Mouse (Mus musculus) megakaryocyte-erythroid progenitor cell, adult 5-6 weeks (primary cell): Measurements from ENCODE around the gene Def6. TPM values are rescaled to one million over a fixed set of nuclear protein-coding genes. Genes with fewer than 3 reads are reported as not detected.
A peak's percentile ranks its signal among the peaks of the same experiment; 100 is the strongest.
"Not testable (repeated sequence)": the region's sequence is repeated elsewhere in the genome, so short reads cannot be mapped to it uniquely, and the experiment has no call there.

ENCODE experiments used
- ATAC-seq: replicated peaks from 2 replicates; pipeline ENCODE4 v1.8.0; 2016; ENCODE audit warnings: mild to moderate bottlenecking, inconsistent platforms; ENCODE audit not compliant: severe bottlenecking, poor library complexity, low FRiP score, low TSS enrichment
- total RNA-seq, 2 experiments: library from RNA; stranded (forward) in 1 of 2; stranded (reverse) in 1 of 2; fragments of 200-1000, 215-1000 nt in 1 of 2; fragments of >200 nt in 1 of 2; fragmentation: Nextera tagmentation in 1 of 2; gene quantifications; 2 replicates each; pipeline ENCODE4 v1.2.3; 2014 to 2017

Gene Def6
- total RNA-seq, 2 experiments from 2014 or later, result 24.5 to 41.1 TPM

- no peak for ATAC-seq
Measured at GRCm38 (mm10) chr17:28205443-28205842, 2.1 kb upstream of the Def6 start.

DNA sequence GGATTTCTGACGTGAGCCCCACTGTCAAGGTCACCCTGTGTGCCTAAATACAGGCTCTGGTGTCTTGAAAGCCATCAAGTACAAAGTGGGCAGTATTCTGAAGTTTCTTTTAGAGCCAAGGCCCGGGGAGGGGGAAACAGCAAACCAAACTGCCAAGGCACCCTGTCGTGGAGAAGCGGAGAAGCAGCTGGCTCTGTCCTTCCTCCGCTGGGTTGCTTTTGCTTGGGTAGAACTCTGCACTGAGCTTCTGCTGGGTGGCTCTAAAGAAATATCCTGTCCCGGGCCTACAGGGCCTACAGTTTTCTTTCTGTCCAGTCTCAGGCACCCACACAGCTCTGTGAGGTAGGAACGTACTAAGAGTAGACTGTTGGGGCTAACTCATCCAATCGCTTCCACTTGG lies 486 bp upstream of the Def6 start:
- no peak for ATAC-seq

DNA sequence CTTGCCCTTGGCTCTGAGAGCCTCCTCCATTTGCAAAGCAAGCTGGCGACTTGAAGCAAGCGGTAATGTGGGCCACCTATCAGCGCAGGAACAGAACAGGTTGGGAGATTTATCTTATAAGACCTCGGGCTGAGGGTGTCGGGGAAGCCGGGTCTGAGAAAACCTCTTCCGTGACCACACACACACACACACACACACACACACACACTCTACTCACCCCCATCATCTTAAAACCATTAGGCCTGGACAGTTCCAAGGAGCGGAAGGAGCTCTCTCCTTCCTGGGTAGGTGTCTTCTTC lies 685 bp downstream of the Def6 start:
- ATAC-seq, result peak; percentile 20; the same call in 1 of the 2 replicates

DNA sequence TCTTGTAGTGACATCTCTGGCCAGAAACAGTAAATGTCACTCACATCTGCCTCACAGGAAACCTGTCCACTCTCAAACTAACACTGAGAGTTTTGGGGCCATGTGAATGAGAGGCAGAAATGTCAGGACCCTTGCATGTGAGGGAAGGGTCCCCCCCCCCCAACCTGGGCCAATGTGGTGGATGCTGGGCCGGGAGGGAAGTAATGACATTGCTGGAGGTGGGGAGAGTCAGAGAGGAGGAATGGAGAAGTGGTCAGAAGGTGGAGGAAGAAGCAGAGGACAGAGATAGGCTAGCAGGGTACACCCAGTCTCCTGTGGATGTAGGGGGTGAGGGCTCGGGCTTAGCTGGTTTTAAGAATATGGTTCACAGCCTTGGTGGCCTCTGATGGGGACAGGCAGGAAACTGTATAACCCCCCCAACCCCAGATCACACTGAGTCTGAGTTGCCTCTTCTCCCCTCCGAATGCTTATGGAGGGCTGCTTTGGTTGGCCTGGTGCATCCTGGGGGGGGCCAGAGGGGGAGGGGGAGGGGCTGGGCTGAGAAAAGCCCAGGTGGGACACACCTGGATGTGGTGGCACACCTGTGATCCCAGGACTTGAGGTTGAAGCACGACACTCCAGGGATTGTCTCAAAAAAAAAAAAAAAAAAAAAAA lies 2.0 kb downstream of the Def6 start:
- ATAC-seq, result no peak

DNA sequence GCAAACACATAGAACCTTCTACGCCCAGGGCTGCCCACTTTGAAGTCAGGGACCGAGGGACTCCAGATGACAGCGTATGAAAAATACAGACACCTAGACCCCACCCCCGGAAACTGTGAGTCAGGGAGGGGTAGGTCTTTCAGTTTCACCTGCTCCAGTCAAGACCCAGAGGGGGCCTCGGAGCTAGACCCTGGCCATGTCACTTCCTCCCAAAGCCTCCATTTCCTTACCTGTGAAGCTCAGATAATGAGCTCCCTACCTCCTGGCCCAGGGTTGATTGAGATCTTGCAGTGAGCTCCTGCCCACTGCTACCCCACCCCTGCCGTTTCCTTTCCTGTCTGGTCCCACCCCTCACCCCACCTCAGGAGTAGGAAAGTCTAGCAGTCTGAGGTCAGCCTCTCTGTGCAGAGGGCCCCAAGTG lies 4.4 kb downstream of the Def6 start:
- 0 out of 2 replicates have a peak, but pooled peaks have one; percentile 17 for ATAC-seq

GRCm38 (mm10) chr17:28212391-28212790 lies 4.8 kb downstream of the Def6 start:
- ATAC-seq, result no peak

DNA sequence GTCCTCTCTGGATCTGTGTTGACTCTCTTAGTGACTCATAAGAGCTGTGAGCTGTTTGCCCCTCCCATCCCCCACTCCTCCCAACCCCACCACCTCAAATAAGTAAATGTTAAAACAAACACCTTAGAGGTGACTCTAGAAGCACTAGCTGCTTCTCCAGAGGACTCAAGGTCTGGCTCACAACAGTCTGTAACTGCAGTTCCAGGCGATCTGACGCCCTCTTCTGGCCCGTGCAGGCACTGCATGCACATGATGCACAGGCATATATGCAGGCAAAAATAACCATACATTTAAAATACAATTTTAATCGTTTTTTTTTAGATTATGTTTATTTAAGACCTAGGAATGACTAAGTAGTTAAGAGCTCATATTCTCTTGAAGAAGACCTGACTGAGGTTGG lies 5.7 kb downstream of the Def6 start:
- no peak for ATAC-seq

DNA sequence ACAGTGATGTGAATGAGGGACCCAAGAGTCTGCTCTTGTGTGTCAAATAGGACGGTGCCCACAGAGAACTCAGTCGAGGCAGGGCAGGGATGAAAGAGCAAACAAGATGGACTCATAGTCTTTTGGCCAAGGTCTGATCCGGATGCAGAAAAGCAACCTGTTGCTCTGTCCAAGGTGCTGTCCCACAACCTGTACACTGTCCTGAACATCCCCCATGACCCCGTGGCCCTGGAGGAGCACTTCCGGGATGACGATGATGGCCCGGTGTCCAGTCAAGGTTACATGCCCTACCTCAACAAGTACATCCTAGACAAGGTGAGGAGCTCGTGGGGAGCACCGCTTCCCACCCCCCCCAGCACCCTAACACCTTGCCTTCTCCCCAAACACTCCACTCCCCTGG lies 9.2 kb downstream of the Def6 start:
- no peak for ATAC-seq

DNA sequence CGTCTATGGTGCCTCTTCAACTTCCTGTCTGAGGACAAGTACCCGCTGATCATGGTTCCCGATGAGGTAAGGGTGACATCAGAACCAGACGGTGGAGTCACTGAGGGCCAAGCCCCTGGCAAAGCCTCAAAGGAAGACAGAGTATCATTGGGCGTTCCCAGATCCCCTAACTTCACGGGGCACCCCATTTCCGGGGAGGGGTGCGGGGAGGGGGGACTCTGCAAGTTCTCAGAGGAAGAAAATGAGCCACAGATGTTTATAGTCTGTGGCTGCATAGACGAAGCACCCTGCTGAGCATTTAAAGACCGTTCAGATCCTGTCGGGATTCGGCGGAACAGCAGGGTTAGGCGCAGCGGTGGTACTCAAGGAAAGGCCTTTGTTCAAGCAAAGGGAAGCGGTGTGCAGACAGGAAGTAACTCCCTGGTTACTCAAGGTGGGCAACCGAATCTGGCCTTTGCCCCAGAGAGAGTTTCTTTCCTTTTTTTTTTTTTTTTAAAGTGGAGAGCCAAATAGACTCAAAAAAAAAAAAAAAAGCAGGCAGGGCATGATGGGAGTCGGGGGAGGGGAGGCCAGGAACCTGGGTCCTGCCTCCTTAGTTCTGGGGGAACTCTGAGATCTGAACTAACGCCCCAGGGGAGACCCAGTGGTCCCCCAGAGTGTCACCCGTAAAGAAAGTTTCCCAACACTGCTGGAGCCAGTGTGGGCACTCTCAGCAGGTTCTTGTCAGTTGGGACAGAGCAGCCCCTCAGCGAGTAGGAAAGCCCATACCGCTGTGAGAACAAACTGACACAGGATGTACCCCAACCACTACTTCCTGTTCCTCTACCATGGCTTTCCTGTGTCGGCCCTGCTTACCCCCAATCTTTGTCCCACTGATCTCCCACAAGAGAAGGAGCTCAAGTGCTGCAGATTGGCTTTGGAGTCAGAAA lies 10.4 kb downstream of the Def6 start:
- ATAC-seq, result peak; percentile 58

GRCm38 (mm10) chr17:28222463-28222862 lies 14.9 kb downstream of the Def6 start:
- not testable (repeated sequence) for ATAC-seq

DNA sequence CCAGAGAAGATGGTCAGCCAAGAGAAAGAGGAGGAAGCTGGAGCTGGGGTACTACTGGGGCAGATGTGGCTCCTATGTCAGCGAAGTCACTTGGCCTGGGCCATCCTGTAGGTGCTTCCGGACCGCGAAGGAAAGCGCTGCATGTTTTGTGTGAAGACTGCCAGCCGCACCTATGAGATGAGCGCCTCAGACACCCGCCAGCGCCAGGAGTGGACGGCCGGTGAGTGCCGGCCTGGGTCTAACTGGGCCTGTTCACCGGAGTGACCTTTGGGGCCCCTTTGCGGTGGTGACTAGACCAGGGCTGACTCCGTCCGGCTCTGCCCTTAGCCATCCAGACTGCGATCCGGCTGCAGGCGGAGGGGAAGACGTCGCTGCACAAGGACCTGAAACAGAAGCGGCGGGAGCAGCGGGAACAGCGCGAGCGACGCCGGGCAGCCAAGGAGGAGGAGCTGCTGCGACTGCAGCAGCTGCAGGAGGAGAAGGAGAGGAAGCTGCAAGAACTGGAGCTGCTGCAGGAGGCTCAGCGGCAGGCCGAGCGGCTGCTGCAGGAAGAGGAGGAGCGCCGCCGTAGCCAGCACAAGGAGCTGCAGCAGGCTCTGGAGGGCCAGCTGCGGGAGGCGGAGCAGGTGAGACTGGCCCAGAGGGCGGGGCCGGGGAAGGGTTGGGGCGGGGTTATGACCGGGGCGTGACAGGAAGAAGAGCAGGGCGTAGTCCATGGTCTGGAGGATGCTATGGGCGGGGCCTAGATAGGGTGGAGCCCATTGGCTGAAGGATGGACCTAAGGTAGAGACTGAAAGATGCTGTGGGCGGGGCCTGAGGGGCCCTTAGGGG lies 16.2 kb downstream of the Def6 start:
- peak; percentile 86 for ATAC-seq

DNA sequence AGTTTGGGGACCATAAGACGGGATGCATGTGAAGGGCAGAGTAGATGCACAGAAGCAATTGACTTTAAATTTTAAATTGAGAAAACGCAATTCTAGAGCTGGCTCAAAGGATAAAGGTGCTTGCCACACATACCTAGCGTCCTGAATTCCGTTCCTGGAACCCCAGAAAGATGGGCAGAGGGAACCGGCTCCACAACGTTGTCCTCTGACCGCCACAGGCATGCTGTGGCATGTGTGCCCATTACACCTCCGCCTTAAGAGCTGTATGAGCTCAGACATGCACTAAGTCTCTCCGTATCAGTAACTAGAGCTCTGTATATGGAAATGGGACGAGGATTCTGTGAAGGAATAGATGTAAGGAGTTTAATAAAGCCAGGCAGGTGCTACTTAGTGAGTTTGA lies 17.0 kb downstream of the Def6 start:
- ATAC-seq, result no peak

GRCm38 (mm10) chr17:28226014-28226413 lies 18.4 kb downstream of the Def6 start:
- ATAC-seq, result peak; percentile 84

GRCm38 (mm10) chr17:28230486-28230885 lies 22.9 kb downstream of the Def6 start:
- ATAC-seq, result no peak

DNA sequence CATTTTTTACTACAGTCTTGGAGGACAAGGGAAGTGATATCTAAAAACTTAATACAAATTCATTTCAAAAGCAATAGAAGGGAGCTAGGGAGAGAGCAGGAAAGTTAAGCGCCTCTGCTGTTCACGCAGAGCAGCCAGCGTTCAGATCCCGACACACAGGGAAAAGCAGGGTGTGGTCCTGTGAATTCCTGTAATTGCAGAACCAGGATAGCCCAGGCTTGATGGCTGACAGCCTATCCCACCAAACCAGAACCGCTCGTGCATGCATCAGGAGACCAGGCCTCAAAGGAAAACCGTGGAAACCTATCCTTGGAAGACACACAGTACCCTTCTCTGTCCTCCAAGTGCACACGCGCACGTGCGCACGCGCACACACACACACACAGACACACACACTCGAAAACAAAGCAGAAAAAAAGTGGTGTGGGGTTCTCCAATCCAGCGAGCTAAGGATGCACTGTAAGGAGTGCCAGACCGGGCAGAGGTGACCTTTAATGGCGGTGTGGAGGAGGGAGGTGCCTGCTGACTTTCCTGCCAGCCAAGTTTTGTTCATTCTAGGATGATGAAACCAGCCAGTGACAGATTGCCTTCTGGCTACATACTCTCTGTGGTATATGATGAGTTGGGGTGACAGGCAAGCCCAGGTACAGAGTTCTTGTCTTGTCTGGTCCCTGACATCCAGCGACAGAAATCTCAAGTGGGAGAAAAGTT lies 23.6 kb downstream of the Def6 start:
- ATAC-seq, result no peak

DNA sequence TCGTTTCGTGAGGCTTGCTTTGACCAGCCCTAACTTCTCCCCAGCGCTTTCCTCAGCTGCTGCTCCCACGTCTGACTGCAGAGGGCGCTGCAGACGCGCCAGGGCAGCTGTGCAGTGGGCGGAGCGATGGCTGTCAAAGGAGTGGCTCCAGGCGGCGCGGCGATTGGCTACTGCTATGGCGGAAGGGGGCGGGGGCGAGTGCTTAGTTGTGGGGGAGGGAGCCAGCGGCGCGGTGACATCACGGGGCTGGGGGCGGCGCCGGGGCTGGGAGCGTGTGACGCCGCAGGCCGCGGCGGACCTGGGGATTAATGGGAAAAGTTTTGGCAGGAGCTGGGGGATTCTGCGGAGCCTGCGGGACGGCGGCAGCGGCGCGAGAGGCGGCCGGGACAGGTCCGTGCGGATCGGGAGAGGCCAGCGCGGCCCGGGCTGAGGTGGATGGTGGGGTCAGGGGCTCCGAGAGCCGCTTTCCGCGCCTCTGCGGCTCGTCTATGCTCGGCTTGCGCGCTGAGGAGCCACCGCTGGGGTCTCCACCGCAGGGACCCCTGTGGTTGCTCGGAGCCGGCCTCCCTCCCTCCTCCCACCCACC lies 25.0 kb downstream of the Def6 start, which contains the start of gene Ppard:
Gene Ppard (plus strand): TSS at position 226 of the 586 bp plus-strand sequence.
- peak; percentile 97 for ATAC-seq

- no peak for ATAC-seq
Measured at GRCm38 (mm10) chr17:28233091-28233731, 25.6 kb downstream of the Def6 start.

DNA sequence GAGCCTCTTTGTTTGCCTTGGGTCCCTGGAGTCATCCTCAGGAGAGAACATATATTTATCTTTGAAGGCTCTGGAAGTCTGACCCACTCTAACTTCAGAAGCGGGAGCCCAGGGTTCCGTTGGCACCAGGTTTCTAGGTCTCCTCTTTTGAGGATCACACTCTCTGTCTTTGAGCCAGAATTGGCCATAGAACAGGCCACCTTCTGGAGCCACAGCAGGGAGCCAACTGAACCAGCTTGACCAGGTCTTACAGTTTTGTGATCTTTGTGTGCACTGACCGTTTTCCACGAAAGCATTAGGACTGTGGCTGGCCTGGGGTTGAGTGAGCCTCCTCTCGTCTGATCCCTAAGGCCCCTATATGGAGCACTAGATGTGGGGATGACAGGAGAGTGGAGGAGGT lies 27.1 kb downstream of the Def6 start:
- no peak for ATAC-seq
